Comparison of ENCODE assay signal across 7 mouse cellular contexts in the genomic region with DNA sequence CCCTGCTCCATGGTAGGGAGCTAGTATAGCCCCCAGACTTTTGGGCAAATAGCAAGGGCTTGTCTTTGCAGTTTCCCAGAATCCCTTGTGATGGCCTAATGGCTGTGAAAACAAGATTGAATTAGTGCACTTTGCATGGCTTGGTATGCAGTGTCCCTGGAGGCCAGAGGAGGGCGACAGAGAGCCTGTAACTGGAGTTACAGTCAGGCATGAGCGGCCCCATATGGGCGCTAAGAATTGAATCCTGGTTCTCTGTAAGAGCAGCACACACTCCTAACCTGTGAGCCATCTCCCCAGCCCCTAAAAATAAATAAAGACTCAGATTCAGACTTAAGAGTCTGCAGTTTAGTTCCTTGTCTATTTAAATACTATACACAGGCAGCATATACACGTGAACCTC. TPM values are rescaled to one million over a fixed set of nuclear protein-coding genes. Genes with fewer than 3 reads are reported as not detected.
A peak's percentile ranks its signal among the peaks of the same experiment; 100 is the strongest.
DNase-seq lines count a peak whose midpoint lies in the region; ATAC-seq and TF ChIP-seq lines count a peak whose summit lies in the region.

No protein-coding gene starts in this region.

- H3K9me3 ChIP-seq in kidney, embryonic 16.5 days (ENCODE audit: low read length): no peaks in the 10 kb centered on the region; the same call in 1 of the 2 replicates
- peaks cover 4% of the 10 kb centered on the region for H3K9me3 ChIP-seq in CH12.LX (replicated peaks; ENCODE audit: low read length)

- in situ Hi-C loops in CH12.LX (cut with MboI; ENCODE audit: low pct_ligation_motif_present, low pct_unique_long_range_greater_than_20kb, low sequenced_read_pairs): no loop called here
- in situ Hi-C loops in Patski (cut with MboI; ENCODE audit: low pct_unique_long_range_greater_than_20kb): loop anchor here (10.0 to 25.0 kb wide), 2 partner anchors 55 to 1782 kb away; no protein-coding TSS in a partner anchor

- no peak overlapping the region for H3K27ac ChIP-seq in kidney, embryonic 16.5 days (ENCODE audit: low read length)
- H3K27ac ChIP-seq in CH12.LX (ENCODE audit: insufficient read depth, low read depth): no peak overlapping the region

- no peaks in the 10 kb centered on the region for H3K36me3 ChIP-seq in kidney, embryonic 16.5 days (ENCODE audit: insufficient read depth, low read length)
- no peaks in the 10 kb centered on the region for H3K36me3 ChIP-seq in CH12.LX (replicated peaks in 1 of 2; ENCODE audit: control insufficient read depth in 1 of 2, insufficient read depth in 1 of 2, low read length in 1 of 2)

- TF ChIP-seq POLR2A in CH12.LX (IDR thresholded peaks at IDR 0.05; ENCODE audit: low read depth, low read length): no peak

- peak; percentile 55 for TF ChIP-seq RAD21 in CH12.LX (IDR thresholded peaks at IDR 0.05; ENCODE audit: low read depth, low read length)

- TF ChIP-seq CTCF in CH12.LX (conservative IDR thresholded peaks at IDR 0.05 in 1 of 2, IDR thresholded peaks at IDR 0.05 in 1 of 2; ENCODE audit: low read depth in 2 of 2, low read length in 2 of 2): peak; percentile 68 to 77
- no peak for TF ChIP-seq CTCF in Patski (IDR thresholded peaks at IDR 0.05)

- H3K4me1 ChIP-seq in kidney, embryonic 16.5 days (ENCODE audit: insufficient read depth, low read length): peaks cover 7% of the 10 kb centered on the region
- peaks cover 6 to 9% of the 10 kb centered on the region in 2 experiments for H3K4me1 ChIP-seq in CH12.LX (ENCODE audit: control insufficient read depth in 1 of 2, insufficient read depth in 2 of 2)

- CTCF ChIA-PET in Patski (lab: Charles Lee): interaction anchor here (1.0 to 2.3 kb wide), 2 partner anchors 20 to 29 kb away, joined by 3 to 8 read pairs; no protein-coding TSS in a partner anchor

- no peak for ATAC-seq in kidney, embryonic 16.5 days (ENCODE audit: low FRiP score, low TSS enrichment)
- peak; percentile 47 for ATAC-seq in Patski
- peak; percentile 77 for ATAC-seq in erythroid progenitor cell, adult 5-6 weeks (replicated peaks; ENCODE audit: low FRiP score, poor library complexity, severe bottlenecking)

- POLR2A ChIA-PET in Patski (lab: Charles Lee): no interaction called here

- H3K4me3 ChIP-seq in kidney, embryonic 16.5 days (ENCODE audit: low read length): no peak overlapping the region
- H3K4me3 ChIP-seq in CH12.LX (replicated peaks in 1 of 3; ENCODE audit: low read depth in 2 of 3, low read length in 2 of 3, poor library complexity in 1 of 3): no peak overlapping the region

- no peak for TF ChIP-seq EP300 in CH12.LX (IDR thresholded peaks at IDR 0.05; ENCODE audit: low read length)

- no peaks in the 10 kb centered on the region for H3K79me2 ChIP-seq in CH12.LX (replicated peaks; ENCODE audit: control insufficient read depth, extremely low read depth, insufficient read depth, poor library complexity, severe bottlenecking)

- dilution Hi-C loops in CH12.LX (cut with MboI; ENCODE audit: extremely low pct_ligation_motif_present, extremely low pct_unique_long_range_greater_than_20kb, low sequenced_read_pairs): no loop called here

- H3K27me3 ChIP-seq in kidney, embryonic 16.5 days (ENCODE audit: insufficient read depth, low read length): peaks cover 28% of the 10 kb centered on the region
- peaks cover 46% of the 10 kb centered on the region for H3K27me3 ChIP-seq in CH12.LX (replicated peaks)
- H3K27me3 ChIP-seq in Patski: peaks cover 22% of the 10 kb centered on the region

- H3K4me2 ChIP-seq in kidney, embryonic 16.5 days (replicated peaks; ENCODE audit: low read depth, low read length): no peak overlapping the region
- no peak overlapping the region for H3K4me2 ChIP-seq in CH12.LX (ENCODE audit: insufficient read depth, low read depth, poor library complexity, severe bottlenecking)

- 42% methylated on average over 4 of the region's 4 CpGs for WGBS in kidney, embryonic 16.5 days

- DNase-seq in kidney, adult 18-20 months: peak; percentile 60
- DNase-seq in CH12.LX (ENCODE audit: extremely low read depth): peak; percentile 71
- DNase-seq in Patski (ENCODE audit: low read depth, low spot score): no peak
- DNase-seq in mesoderm, embryonic 11.5 days (ENCODE audit: low read depth, low spot score): peak; percentile 60
- no peak for DNase-seq in frontal cortex, postnatal 10 days (ENCODE audit: low spot score in 2 of 2)

- H3K9ac ChIP-seq in kidney, embryonic 16.5 days (replicated peaks; ENCODE audit: low read length): no peak overlapping the region
- H3K9ac ChIP-seq in CH12.LX (ENCODE audit: insufficient read depth, low read depth): no peak overlapping the region

TF ChIP-seq in CH12.LX, 34 proteins besides CTCF, POLR2A, EP300 and RAD21:
- TF ChIP-seq MYC (IDR thresholded peaks at IDR 0.05; ENCODE audit: low read depth, low read length): no peak
- no peak for TF ChIP-seq JUN (IDR thresholded peaks at IDR 0.05; ENCODE audit: insufficient read depth, low read depth, low read length)
- TF ChIP-seq POLR2AphosphoS2 (IDR thresholded peaks at IDR 0.05; ENCODE audit: low read depth, low read length): no peak
- TF ChIP-seq GABPA (IDR thresholded peaks at IDR 0.05; ENCODE audit: insufficient replicate concordance, low read depth, low read length): no peak
- peak; percentile 51 for TF ChIP-seq SMC3 (IDR thresholded peaks at IDR 0.05; ENCODE audit: low read depth, low read length)
- TF ChIP-seq ZKSCAN1 (IDR thresholded peaks at IDR 0.05; ENCODE audit: borderline replicate concordance, low read depth, low read length): no peak
- TF ChIP-seq CHD1 (IDR thresholded peaks at IDR 0.05; ENCODE audit: low read depth, low read length): no peak

RNA-seq across cellular contexts. Expression of a gene that starts 5.5 kb away (rescaled TPM):
- polyA plus RNA-seq in kidney, embryonic 16.5 days (2015; fragmentation: Nextera tagmentation; extraction: Ambion mirVana): 0.26 and 0.28 TPM in 2 replicates
- 0.17 and 0.21 TPM in 2 replicates for total RNA-seq in CH12.LX (2012; rRNA removed)
- total RNA-seq in CH12.LX (2014; rRNA removed): 0.05 and 0.11 TPM in 2 replicates
- 0.04 and 0.06 TPM in 2 replicates for polyA plus RNA-seq in CH12.LX (2012; ENCODE audit: insufficient read length, low read depth)
- polyA plus RNA-seq in Patski (2021): 0.30 TPM
- total RNA-seq in erythroid progenitor cell, adult 5-6 weeks (2015; ENCODE audit: low replicate concordance): 0.36 TPM in 1 of 2 replicates, not detected in the other
- total RNA-seq in erythroid progenitor cell, adult 5-6 weeks (2017; ENCODE audit: low replicate concordance): 0.38 TPM in 1 of 2 replicates, not detected in the other

RNA-seq across cellular contexts. Expression of a gene that starts 6.2 kb away (rescaled TPM):
- polyA plus RNA-seq in kidney, embryonic 16.5 days (2015; fragmentation: Nextera tagmentation; extraction: Ambion mirVana): 37.1 and 37.7 TPM in 2 replicates
- 44.4 and 49.1 TPM in 2 replicates for total RNA-seq in CH12.LX (2012; rRNA removed)
- total RNA-seq in CH12.LX (2014; rRNA removed): 33.4 and 39.0 TPM in 2 replicates
- polyA plus RNA-seq in CH12.LX (2012; ENCODE audit: insufficient read length, low read depth): 38.6 and 39.7 TPM in 2 replicates
- polyA plus RNA-seq in Patski (2021): 31.4 TPM
- 38.6 and 41.1 TPM in 2 replicates for total RNA-seq in erythroid progenitor cell, adult 5-6 weeks (2015; ENCODE audit: low replicate concordance)
- 9.5 and 13.2 TPM in 2 replicates for total RNA-seq in erythroid progenitor cell, adult 5-6 weeks (2017; ENCODE audit: low replicate concordance)

RNA-seq across cellular contexts. Expression of a gene that starts 23.7 kb away (rescaled TPM):
- 76.6 and 88.9 TPM in 2 replicates for polyA plus RNA-seq in kidney, embryonic 16.5 days (2015; fragmentation: Nextera tagmentation; extraction: Ambion mirVana)
- total RNA-seq in CH12.LX (2012; rRNA removed) (29.8 and 35.9 TPM in 2 replicates), CH12.LX (2014; rRNA removed) (128 and 130 TPM in 2 replicates)
- polyA plus RNA-seq in CH12.LX (2012; ENCODE audit: insufficient read length, low read depth) (42.7 and 58.0 TPM in 2 replicates), Patski (2021) (72.4 TPM)
- total RNA-seq in erythroid progenitor cell, adult 5-6 weeks (2015; ENCODE audit: low replicate concordance): 129 and 165 TPM in 2 replicates
- 36.3 and 55.8 TPM in 2 replicates for total RNA-seq in erythroid progenitor cell, adult 5-6 weeks (2017; ENCODE audit: low replicate concordance)

RNA-seq across cellular contexts. Expression of a gene that starts 42.3 kb away (rescaled TPM):
- polyA plus RNA-seq in kidney, embryonic 16.5 days (2015; fragmentation: Nextera tagmentation; extraction: Ambion mirVana): 0.14 and 0.24 TPM in 2 replicates
- total RNA-seq in CH12.LX (2012; rRNA removed) (0.08 TPM in 1 of 2 replicates, not detected in the other), CH12.LX (2014; rRNA removed) (0.21 TPM in 1 of 2 replicates, not detected in the other)
- polyA plus RNA-seq in CH12.LX (2012; ENCODE audit: insufficient read length, low read depth) (0.19 and 0.42 TPM in 2 replicates), Patski (2021) (0.05 TPM)
- total RNA-seq in erythroid progenitor cell, adult 5-6 weeks (2015; ENCODE audit: low replicate concordance): 3.4 TPM in 1 of 2 replicates, not detected in the other
- total RNA-seq in erythroid progenitor cell, adult 5-6 weeks (2017; ENCODE audit: low replicate concordance): not detected in 2 replicates

Comparison
In these comparisons a context has a peak if more than half of its experiments do, and no peak if none do; other contexts are left out.
1. DNase-seq: peak in kidney, adult 18-20 months (single experiment), CH12.LX (single experiment) and mesoderm, embryonic 11.5 days (single experiment); none in Patski (single experiment) and frontal cortex, postnatal 10 days (0 of 2).